Mouse (Mus musculus): ENCODE results near the gene Trmo.

GRCm38 (mm10) chr4:46364360-46364759, 24.9 kb downstream of the Trmo start:
- no peak for TF ChIP-seq CTCF (IDR thresholded peaks at IDR 0.05; ENCODE audit: extremely low read depth, insufficient read length, insufficient replicate concordance, low read depth, low read length)
- TF ChIP-seq POLR2A (IDR thresholded peaks at IDR 0.05; ENCODE audit: low read depth, low read length), result no peak
